Mouse (Mus musculus) limb, embryonic 15.5 days (tissue): Measurements from ENCODE around the gene 1700013F07Rik. TPM values are rescaled to one million over a fixed set of nuclear protein-coding genes. Genes with fewer than 3 reads are reported as not detected.
"Not testable (repeated sequence)": the region's sequence is repeated elsewhere in the genome, so short reads cannot be mapped to it uniquely, and the experiment has no call there.

Experiments used
- ATAC-seq: fragments of 200-750 bp; cut with Nextera tagmentation; 2 replicates; pipeline ENCODE4 v1.8.0; 2017; ENCODE audit warnings: low read depth, moderate TSS enrichment; ENCODE audit not compliant: insufficient number of reproducible peaks, low FRiP score, low TSS enrichment
- H3K27ac ChIP-seq: fragments of 300-500 bp; sonication (generic); 2 replicates; pipeline ENCODE4 v1.5.1; 2015; ENCODE audit warnings: moderate library complexity, mild to moderate bottlenecking, inconsistent platforms
- H3K27me3 ChIP-seq: fragments of 300-500 bp; sonication (generic); 2 replicates; pipeline ENCODE4 v1.6.1; 2015; ENCODE audit warnings: inconsistent platforms
- H3K36me3 ChIP-seq: fragments of 300-500 bp; sonication (generic); 2 replicates; pipeline ENCODE4 v1.6.1; 2015; ENCODE audit warnings: inconsistent platforms
- H3K4me1 ChIP-seq: fragments of 300-500 bp; sonication (generic); 2 replicates; pipeline ENCODE4 v1.6.1; 2015; ENCODE audit warnings: inconsistent platforms
- H3K4me2 ChIP-seq: fragments of 300-500 bp; sonication (generic); 2 replicates; pipeline ENCODE4 v1.6.1; 2015; ENCODE audit warnings: mild to moderate bottlenecking, inconsistent platforms
- H3K4me3 ChIP-seq: fragments of 300-500 bp; sonication (generic); 2 replicates; pipeline ENCODE4 v1.5.1; 2015; ENCODE audit warnings: mild to moderate bottlenecking, inconsistent platforms
- H3K9ac ChIP-seq: fragments of 300-500 bp; sonication (generic); 2 replicates; pipeline ENCODE4 v1.6.1; 2015; ENCODE audit warnings: inconsistent platforms
- H3K9me3 ChIP-seq: fragments of 300-500 bp; sonication (generic); 2 replicates; pipeline ENCODE4 v1.6.1; 2016; ENCODE audit warnings: inconsistent platforms
- WGBS: fragments of 180-500 bp; shearing (Covaris S2); methylation state at CpG from one replicate; pipeline ENCODE4 v1.1.7; 2015; 5-methylcytosine and 5-hydroxymethylcytosine counted together
- polyA plus RNA-seq: library from polyadenylated mRNA; unstranded; fragments of >200 nt; fragmentation: Nextera tagmentation; extraction: Ambion mirVana; gene quantifications from 2 replicates; pipeline ENCODE4 v1.2.1, GENCODE M21; 2015

Gene 1700013F07Rik
- polyA plus RNA-seq, result 0.26 TPM in 1 of 2 replicates, not detected in the other

GRCm38 (mm10) chr3:108533951-108534350 lies at the start of gene 1700013F07Rik:
Gene 1700013F07Rik (plus strand): TSS chr3:108534150.
- no peak for ATAC-seq
- Histone ChIP-seq H3K4me1 (peaks cover 20% of the 10 kb centered on the region), H3K9me3 (no peaks in the 10 kb centered on the region), H3K4me2 (no peak within 1 kb of the TSS), H3K9ac (no peak within 1 kb of the TSS), H3K36me3 (no peaks in the 10 kb centered on the region), H3K27ac (no peak within 1 kb of the TSS), H3K27me3 (peaks cover 20% of the 10 kb centered on the region), H3K4me3 (no peak within 1 kb of the TSS)
- 90% methylated on average over 6 of the region's 6 CpGs for WGBS

GRCm38 (mm10) chr3:108484749-108485148 lies 49.2 kb upstream of the 1700013F07Rik start:
- no peak for ATAC-seq
- H3K4me2 ChIP-seq, result no peak overlapping the region
- WGBS, result 83% methylated on average over 4 of the region's 4 CpGs
- no peak overlapping the region for H3K9ac ChIP-seq
- H3K27me3 ChIP-seq, result no peaks in the 10 kb centered on the region
- H3K36me3 ChIP-seq, result no peaks in the 10 kb centered on the region
- H3K4me1 ChIP-seq, result 0 out of 2 replicates have a peak, but pooled peaks cover 3% of the 10 kb centered on the region
- no peak overlapping the region for H3K4me3 ChIP-seq
- no peak overlapping the region for H3K27ac ChIP-seq
- H3K9me3 ChIP-seq, result no peaks in the 10 kb centered on the region

DNA sequence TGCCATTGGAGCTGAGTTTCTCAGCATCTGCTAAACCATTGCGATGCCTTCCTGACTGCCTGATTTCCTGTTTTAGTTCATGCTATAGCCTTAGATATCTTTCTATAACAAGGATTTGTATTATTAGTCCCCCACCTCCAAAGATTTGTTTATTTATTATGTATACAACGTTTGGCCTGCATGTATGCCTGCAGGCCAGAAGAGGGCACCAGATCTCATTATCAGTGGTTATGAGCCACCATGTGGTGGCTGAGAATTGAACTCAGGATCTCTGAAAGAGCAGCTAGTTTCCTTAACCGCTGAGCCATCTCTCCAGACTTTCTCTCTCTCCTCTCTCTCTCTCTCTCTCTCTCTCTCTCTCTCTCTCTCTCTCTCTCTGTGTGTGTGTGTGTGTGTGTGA lies 44.0 kb upstream of the 1700013F07Rik start:
- Histone ChIP-seq H3K4me2 (no peak overlapping the region), H3K9me3 (no peaks in the 10 kb centered on the region), H3K27me3 (no peaks in the 10 kb centered on the region), H3K4me1 (no peaks in the 10 kb centered on the region), H3K9ac (no peak overlapping the region), H3K36me3 (no peaks in the 10 kb centered on the region), H3K27ac (no peak overlapping the region), H3K4me3 (no peak overlapping the region)
- no peak for ATAC-seq
- WGBS, result 54% methylated on average over 3 of the region's 3 CpGs

DNA sequence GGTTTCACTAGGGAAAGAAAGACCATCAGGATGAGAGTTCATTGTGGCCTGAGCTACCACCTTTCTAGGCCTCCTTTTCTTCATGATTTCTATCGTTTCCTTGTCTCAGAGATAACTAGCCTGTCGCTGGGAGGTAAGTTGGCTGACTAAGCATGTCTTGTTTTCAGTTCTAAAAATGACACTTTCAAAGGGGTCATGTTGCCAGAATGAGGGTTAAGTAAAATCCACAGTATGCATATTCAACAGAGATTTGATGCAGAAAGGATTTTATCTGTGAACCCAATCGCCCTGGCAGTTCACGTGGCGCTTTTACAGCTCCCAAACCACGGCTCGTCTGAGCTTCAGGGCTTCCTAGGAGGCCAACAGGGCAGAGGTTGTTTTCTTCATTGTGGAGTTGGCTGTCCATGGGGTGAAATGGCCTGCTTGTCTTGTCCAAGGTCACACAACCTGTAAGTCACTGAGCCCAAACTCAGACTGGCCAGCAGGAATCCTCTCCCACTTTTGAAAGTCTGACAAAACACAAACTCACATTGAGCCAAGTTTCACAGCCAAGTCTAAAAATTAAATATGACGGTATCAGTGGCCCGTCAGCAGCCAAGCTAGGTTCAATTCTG lies 39.0 kb upstream of the 1700013F07Rik start:
- no peak overlapping the region for H3K4me2 ChIP-seq
- 66% methylated on average over 9 of the region's 9 CpGs for WGBS
- H3K36me3 ChIP-seq, result no peaks in the 10 kb centered on the region
- ATAC-seq, result no peak
- no peaks in the 10 kb centered on the region for H3K9me3 ChIP-seq
- peaks cover 3% of the 10 kb centered on the region; the same call in 1 of the 2 replicates for H3K4me1 ChIP-seq
- no peak overlapping the region for H3K9ac ChIP-seq
- H3K27ac ChIP-seq, result no peak overlapping the region
- H3K4me3 ChIP-seq, result no peak overlapping the region
- 0 out of 2 replicates have a peak, but pooled peaks cover 5% of the 10 kb centered on the region for H3K27me3 ChIP-seq

DNA sequence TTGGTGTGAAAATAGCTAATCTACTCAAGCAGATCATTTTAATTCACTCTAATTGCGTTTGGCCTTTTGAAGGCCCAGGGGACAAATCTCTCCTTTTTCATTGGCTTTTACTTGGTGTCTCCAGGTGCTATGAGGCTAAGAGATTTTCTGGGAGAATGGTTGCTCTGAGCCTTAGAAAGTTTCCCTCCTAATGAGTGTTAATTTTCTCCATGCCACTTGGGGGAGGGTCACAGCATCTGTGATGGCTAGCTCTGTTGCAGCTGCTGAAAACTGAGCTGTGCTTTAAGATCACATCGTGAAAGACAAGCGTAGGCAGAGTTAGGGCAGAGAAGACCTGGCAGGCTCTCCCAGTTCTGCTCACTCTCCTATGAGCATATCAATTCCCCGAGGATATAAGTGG lies 38.5 kb upstream of the 1700013F07Rik start:
- H3K27ac ChIP-seq, result no peak overlapping the region
- no peak for ATAC-seq
- no peak overlapping the region for H3K4me3 ChIP-seq
- no peaks in the 10 kb centered on the region for H3K9me3 ChIP-seq
- no peaks in the 10 kb centered on the region for H3K36me3 ChIP-seq
- H3K4me1 ChIP-seq, result peaks cover 3% of the 10 kb centered on the region; the same call in 1 of the 2 replicates
- H3K4me2 ChIP-seq, result no peak overlapping the region
- no peak overlapping the region for H3K9ac ChIP-seq
- 29% methylated on average over 4 of the region's 4 CpGs for WGBS
- 0 out of 2 replicates have a peak, but pooled peaks cover 5% of the 10 kb centered on the region for H3K27me3 ChIP-seq

DNA sequence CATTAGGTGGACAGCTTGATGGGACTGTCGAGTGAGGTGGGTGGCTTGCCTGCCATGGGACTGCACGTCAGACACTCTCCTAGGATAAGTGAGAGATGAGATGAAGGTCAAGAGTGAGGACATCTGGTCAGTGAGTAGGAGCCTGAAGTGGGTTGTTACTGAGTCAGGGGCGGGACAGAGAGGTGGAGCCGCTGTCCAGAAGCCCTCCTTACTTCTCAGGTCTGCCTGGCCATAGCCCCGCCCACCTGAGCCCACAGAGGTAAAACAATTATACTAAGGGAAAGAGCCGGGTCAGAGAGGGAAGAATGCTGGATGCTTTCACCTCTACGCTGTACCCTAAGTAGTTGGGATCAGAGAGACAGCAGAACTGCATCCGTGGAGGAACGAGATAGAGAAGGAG lies 36.3 kb upstream of the 1700013F07Rik start:
- ATAC-seq, result no peak
- no peaks in the 10 kb centered on the region for H3K36me3 ChIP-seq
- no peaks in the 10 kb centered on the region for H3K9me3 ChIP-seq
- H3K4me3 ChIP-seq, result no peak overlapping the region
- H3K4me1 ChIP-seq, result peaks cover 3% of the 10 kb centered on the region; the same call in 1 of the 2 replicates
- no peak overlapping the region for H3K27ac ChIP-seq
- H3K27me3 ChIP-seq, result 0 out of 2 replicates have a peak, but pooled peaks cover 5% of the 10 kb centered on the region
- H3K4me2 ChIP-seq, result no peak overlapping the region
- WGBS, result 39% methylated on average over 9 of the region's 9 CpGs
- H3K9ac ChIP-seq, result no peak overlapping the region

GRCm38 (mm10) chr3:108499826-108500225 lies 34.1 kb upstream of the 1700013F07Rik start:
- Histone ChIP-seq H3K27ac (no peak overlapping the region), H3K27me3 (0 out of 2 replicates have a peak, but pooled peaks cover 8% of the 10 kb centered on the region), H3K4me3 (no peak overlapping the region), H3K4me1 (peaks cover 3% of the 10 kb centered on the region; the same call in 1 of the 2 replicates), H3K4me2 (no peak overlapping the region), H3K9me3 (no peaks in the 10 kb centered on the region), H3K36me3 (no peaks in the 10 kb centered on the region), H3K9ac (no peak overlapping the region)
- 53% methylated on average over 8 of the region's 8 CpGs for WGBS
- ATAC-seq, result no peak

GRCm38 (mm10) chr3:108501411-108501810 lies 32.5 kb upstream of the 1700013F07Rik start:
- 33% methylated on average over 3 of the region's 3 CpGs for WGBS
- H3K9me3 ChIP-seq, H3K27ac ChIP-seq, H3K4me3 ChIP-seq, H3K36me3 ChIP-seq, H3K4me2 ChIP-seq, H3K9ac ChIP-seq, ATAC-seq, H3K27me3 ChIP-seq, H3K4me1 ChIP-seq: not testable (repeated sequence)

GRCm38 (mm10) chr3:108503908-108504307 lies 30.0 kb upstream of the 1700013F07Rik start:
- Histone ChIP-seq H3K4me3 (no peak overlapping the region), H3K36me3 (no peaks in the 10 kb centered on the region), H3K27me3 (peaks cover 3% of the 10 kb centered on the region; the same call in 1 of the 2 replicates), H3K27ac (no peak overlapping the region), H3K4me2 (no peak overlapping the region), H3K9ac (no peak overlapping the region), H3K4me1 (peaks cover 5% of the 10 kb centered on the region; the same call in 1 of the 2 replicates), H3K9me3 (no peaks in the 10 kb centered on the region)
- WGBS, result 29% methylated on average over 4 of the region's 4 CpGs
- no peak for ATAC-seq

DNA sequence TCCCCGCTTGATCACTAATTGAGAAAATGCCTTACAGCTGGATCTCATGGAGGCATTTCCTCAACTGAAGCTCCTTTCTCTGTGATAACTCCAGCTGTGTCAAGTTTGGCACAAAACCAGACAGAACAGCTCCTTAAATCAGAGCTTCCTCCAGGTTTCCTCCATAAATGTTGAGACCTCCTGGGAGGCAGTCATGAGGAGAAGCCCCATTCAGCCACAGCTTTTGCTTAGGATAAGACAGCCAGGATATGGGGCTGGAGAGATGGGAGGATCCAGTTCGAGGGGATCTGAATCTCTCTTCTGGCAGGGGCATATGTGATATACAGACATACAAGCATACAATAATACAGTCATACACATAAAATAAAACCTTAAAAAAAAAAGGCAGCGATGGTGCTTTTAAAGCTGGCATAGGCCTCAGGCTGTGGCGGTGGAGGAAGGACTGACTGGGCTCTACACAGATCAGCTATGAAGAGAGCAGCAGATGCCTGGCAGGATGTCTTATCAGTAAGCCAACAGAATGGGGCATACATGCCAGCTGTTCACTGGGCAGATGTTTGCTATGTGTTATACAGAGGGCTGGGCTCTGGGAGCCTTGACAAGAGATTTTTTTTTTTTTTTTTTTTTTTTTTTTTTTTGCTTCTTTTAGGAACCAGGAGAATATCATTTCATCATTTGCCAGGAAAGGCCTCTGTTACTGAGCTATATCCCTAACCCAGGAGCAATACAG lies 25.0 kb upstream of the 1700013F07Rik start:
- H3K4me1 ChIP-seq, result peaks cover 15% of the 10 kb centered on the region
- peak overlapping the region; percentile 50; the same call in 1 of the 2 replicates for H3K27ac ChIP-seq
- H3K4me2 ChIP-seq, result no peak overlapping the region
- no peaks in the 10 kb centered on the region for H3K36me3 ChIP-seq
- H3K9ac ChIP-seq, result no peak overlapping the region
- WGBS, result 42% methylated on average over 4 of the region's 4 CpGs
- H3K9me3 ChIP-seq, result no peaks in the 10 kb centered on the region
- no peaks in the 10 kb centered on the region; the same call in 1 of the 2 replicates for H3K27me3 ChIP-seq
- H3K4me3 ChIP-seq, result no peak overlapping the region
- no peak for ATAC-seq

- WGBS, result 55% methylated on average over 2 of the region's 2 CpGs
- ATAC-seq, result no peak
- no peak overlapping the region for H3K4me2 ChIP-seq
- H3K9ac ChIP-seq, result no peak overlapping the region
- no peaks in the 10 kb centered on the region; the same call in 1 of the 2 replicates for H3K27me3 ChIP-seq
- H3K9me3 ChIP-seq, result no peaks in the 10 kb centered on the region
- peaks cover 15% of the 10 kb centered on the region for H3K4me1 ChIP-seq
- no peak overlapping the region for H3K27ac ChIP-seq
- no peaks in the 10 kb centered on the region for H3K36me3 ChIP-seq
- no peak overlapping the region for H3K4me3 ChIP-seq
Measured at GRCm38 (mm10) chr3:108510156-108510555, 23.8 kb upstream of the 1700013F07Rik start.
